ENCODE assay signal across 9 mouse cellular contexts in genomic region chrX:136740087-136740790, GRCm38 (mm10). TPM values are rescaled to one million over a fixed set of nuclear protein-coding genes. Genes with fewer than 3 reads are reported as not detected.
DNase-seq lines count a peak whose midpoint lies in the region; ATAC-seq lines count a peak whose summit lies in the region.
"Had no signal": no experiment of that assay in that cellular context is flagged by ENCODE, and none has a peak within 500 bp of the region (broad histone marks: within the 10 kb centered on the region; RNA-seq: fewer than 3 reads in every experiment).

No protein-coding gene starts in this region.

- H3K4me2 ChIP-seq in embryonic facial prominence, embryonic 12.5 days (replicated peaks), result no peak overlapping the region
- no peak overlapping the region for H3K4me2 ChIP-seq in limb, embryonic 15.5 days

- H3K4me1 ChIP-seq in embryonic facial prominence, embryonic 12.5 days, result no peaks in the 10 kb centered on the region; the same call in 1 of the 2 replicates
- H3K4me1 ChIP-seq in limb, embryonic 15.5 days, result 0 out of 2 replicates have a peak, but pooled peaks cover 2% of the 10 kb centered on the region

- peak; percentile 9 to 23 for DNase-seq in cerebellum, postnatal 14 days
- DNase-seq in cerebellum, postnatal 4 days (ENCODE audit: low spot score in 2 of 2), result no peak
- peak; percentile 28 for DNase-seq in 3134 (ENCODE audit: extremely low read depth, insufficient read length, low spot score)
- peak; percentile 5 for DNase-seq in splenic B cell, adult 2 months (ENCODE audit: low read depth, low spot score)
- no peak for DNase-seq in layer of hippocampus, adult 11-12 months (ENCODE audit: low spot score)

- no peaks in the 10 kb centered on the region for H3K9me3 ChIP-seq in embryonic facial prominence, embryonic 12.5 days
- H3K9me3 ChIP-seq in limb, embryonic 15.5 days, result no peaks in the 10 kb centered on the region

- no peak for ATAC-seq in embryonic facial prominence, embryonic 12.5 days (ENCODE audit: insufficient number of reproducible peaks, insufficient read depth, low FRiP score, low TSS enrichment)
- no peak for ATAC-seq in limb, embryonic 15.5 days (ENCODE audit: insufficient number of reproducible peaks, low FRiP score, low TSS enrichment, low read depth)
- no peak for ATAC-seq in granulocyte monocyte progenitor cell, adult 5-6 weeks (replicated peaks; ENCODE audit: poor library complexity, severe bottlenecking)

- peak overlapping the region; percentile 82; the same call in 1 of the 2 replicates for H3K27ac ChIP-seq in embryonic facial prominence, embryonic 12.5 days
- peak overlapping the region; percentile 89 for H3K27ac ChIP-seq in limb, embryonic 15.5 days

- H3K9ac ChIP-seq in embryonic facial prominence, embryonic 12.5 days, result peak overlapping the region; percentile 63
- peak overlapping the region; percentile 47 for H3K9ac ChIP-seq in limb, embryonic 15.5 days

- H3K36me3 ChIP-seq in embryonic facial prominence, embryonic 12.5 days, result no peaks in the 10 kb centered on the region
- H3K36me3 ChIP-seq in limb, embryonic 15.5 days, result 0 out of 2 replicates have a peak, but pooled peaks cover 4% of the 10 kb centered on the region
- H3K36me3 ChIP-seq in splenic B cell, adult 2 months (ENCODE audit: control insufficient read depth, insufficient read depth, low read length, poor library complexity, severe bottlenecking), result no peaks in the 10 kb centered on the region

- peak overlapping the region; percentile 47 for H3K4me3 ChIP-seq in embryonic facial prominence, embryonic 12.5 days
- H3K4me3 ChIP-seq in limb, embryonic 15.5 days, result peak overlapping the region; percentile 50

- H3K27me3 ChIP-seq in embryonic facial prominence, embryonic 12.5 days, result no peaks in the 10 kb centered on the region
- no peaks in the 10 kb centered on the region for H3K27me3 ChIP-seq in limb, embryonic 15.5 days
- H3K27me3 ChIP-seq in splenic B cell, adult 2 months (ENCODE audit: control insufficient read depth, insufficient read depth, low read length, poor library complexity, severe bottlenecking), result no peaks in the 10 kb centered on the region

- WGBS in embryonic facial prominence, embryonic 12.5 days, result 23% methylated on average over 15 of the region's 15 CpGs
- 26% methylated on average over 15 of the region's 15 CpGs for WGBS in limb, embryonic 15.5 days

RNA-seq across cellular contexts. Expression of gene Morf4l2, which starts 3.3 kb away (rescaled TPM):
- 595 and 635 TPM in 2 replicates for polyA plus RNA-seq in embryonic facial prominence, embryonic 12.5 days (2016; fragmentation: Nextera tagmentation; extraction: Ambion mirVana)
- polyA plus RNA-seq in limb, embryonic 15.5 days (2015; fragmentation: Nextera tagmentation; extraction: Ambion mirVana), result 636 and 640 TPM in 2 replicates
- total RNA-seq in granulocyte monocyte progenitor cell, adult 5-6 weeks (2014; fragmentation: Nextera tagmentation), result 170 and 206 TPM in 2 replicates
- 712 and 733 TPM in 2 replicates for total RNA-seq in granulocyte monocyte progenitor cell, adult 5-6 weeks (2017)

RNA-seq across cellular contexts. Expression of gene Tceal1, which starts 32.5 kb away (rescaled TPM):
- polyA plus RNA-seq in embryonic facial prominence, embryonic 12.5 days (2016; fragmentation: Nextera tagmentation; extraction: Ambion mirVana), result 11.0 and 11.6 TPM in 2 replicates
- polyA plus RNA-seq in limb, embryonic 15.5 days (2015; fragmentation: Nextera tagmentation; extraction: Ambion mirVana), result 12.9 and 15.0 TPM in 2 replicates
- 1.1 TPM in 2 replicates for total RNA-seq in granulocyte monocyte progenitor cell, adult 5-6 weeks (2014; fragmentation: Nextera tagmentation)
- 0.21 and 0.39 TPM in 2 replicates for total RNA-seq in granulocyte monocyte progenitor cell, adult 5-6 weeks (2017)
- polyA plus RNA-seq: Patski had no signal

RNA-seq across cellular contexts. Expression of gene Glra4, which starts 39.7 kb away (rescaled TPM):
- 0.11 TPM in 1 of 2 replicates, not detected in the other for polyA plus RNA-seq in embryonic facial prominence, embryonic 12.5 days (2016; fragmentation: Nextera tagmentation; extraction: Ambion mirVana)
- not detected in 2 replicates for polyA plus RNA-seq in limb, embryonic 15.5 days (2015; fragmentation: Nextera tagmentation; extraction: Ambion mirVana)
- total RNA-seq in granulocyte monocyte progenitor cell, adult 5-6 weeks (2014; fragmentation: Nextera tagmentation), result not detected in 2 replicates
- total RNA-seq in granulocyte monocyte progenitor cell, adult 5-6 weeks (2017), result not detected in 2 replicates

Comparison
In these comparisons a context has a peak if more than half of its experiments do, and no peak if none do; other contexts are left out.
1. DNase-seq: peak in cerebellum, postnatal 14 days (2 of 2), 3134 (single experiment) and splenic B cell, adult 2 months (single experiment); none in cerebellum, postnatal 4 days (0 of 2) and layer of hippocampus, adult 11-12 months (single experiment).